Mouse (Mus musculus): ENCODE measurements around the gene Stag3. TPM values are rescaled to one million over a fixed set of nuclear protein-coding genes. Genes with fewer than 3 reads are reported as not detected.

The Stag3 gene
- polyA plus RNA-seq, 1 experiment from 2014 or later = 4.4 TPM

GRCm38 (mm10) chr5:138343216-138343615 is 63.2 kb downstream of the Stag3 start:
- H3K27ac ChIP-seq (replicated peaks) = no peak overlapping the region
- 84% methylated on average over 3 of the region's 3 CpGs for WGBS
- no peak overlapping the region for H3K4me3 ChIP-seq
- no peak for ATAC-seq (replicated peaks)
- H3K9me3 ChIP-seq = no peaks in the 10 kb centered on the region
- no peaks in the 10 kb centered on the region for H3K36me3 ChIP-seq
- no peak overlapping the region for H3K4me2 ChIP-seq (replicated peaks)
- no peak overlapping the region for H3K9ac ChIP-seq (replicated peaks)
- H3K4me1 ChIP-seq = no peaks in the 10 kb centered on the region
- no peaks in the 10 kb centered on the region for H3K27me3 ChIP-seq

Other genes starting within 250 kb of the Stag3 start
- gene Smok3c, start 227.0 kb upstream of the Stag3 start, polyA plus RNA-seq (2015; fragmentation: Nextera tagmentation; extraction: Ambion mirVana) = not detected in 2 replicates
- 27.8 and 28.0 TPM in 2 replicates for gene Zkscan1, start 195.2 kb upstream of the Stag3 start, polyA plus RNA-seq (2015; fragmentation: Nextera tagmentation; extraction: Ambion mirVana)
- 113 and 118 TPM in 2 replicates for gene Zscan21, start 163.3 kb upstream of the Stag3 start, polyA plus RNA-seq (2015; fragmentation: Nextera tagmentation; extraction: Ambion mirVana)
- gene Zfp113, start 124.5 kb upstream of the Stag3 start, polyA plus RNA-seq (2015; fragmentation: Nextera tagmentation; extraction: Ambion mirVana) = 42.5 and 47.1 TPM in 2 replicates
- 289 and 293 TPM in 2 replicates for gene Cops6, start 119.2 kb upstream of the Stag3 start, polyA plus RNA-seq (2015; fragmentation: Nextera tagmentation; extraction: Ambion mirVana)
- gene Ap4m1, start 108.2 kb upstream of the Stag3 start, polyA plus RNA-seq (2015; fragmentation: Nextera tagmentation; extraction: Ambion mirVana) = 29.5 and 29.6 TPM in 2 replicates
- gene Mcm7, start 107.8 kb upstream of the Stag3 start, polyA plus RNA-seq (2015; fragmentation: Nextera tagmentation; extraction: Ambion mirVana) = 188 and 191 TPM in 2 replicates
- 90.9 and 96.2 TPM in 2 replicates for gene Taf6, start 92.8 kb upstream of the Stag3 start, polyA plus RNA-seq (2015; fragmentation: Nextera tagmentation; extraction: Ambion mirVana)
- gene Cnpy4, start 92.8 kb upstream of the Stag3 start, polyA plus RNA-seq (2015; fragmentation: Nextera tagmentation; extraction: Ambion mirVana) = 34.7 and 36.8 TPM in 2 replicates
- gene Mblac1, start 85.9 kb upstream of the Stag3 start, polyA plus RNA-seq (2015; fragmentation: Nextera tagmentation; extraction: Ambion mirVana) = 12.9 and 14.0 TPM in 2 replicates
- gene Nxpe5, start 54.3 kb upstream of the Stag3 start, polyA plus RNA-seq (2015; fragmentation: Nextera tagmentation; extraction: Ambion mirVana) = not detected in 2 replicates
- 75.3 and 84.8 TPM in 2 replicates for gene Lamtor4, start 24.8 kb upstream of the Stag3 start, polyA plus RNA-seq (2015; fragmentation: Nextera tagmentation; extraction: Ambion mirVana)
- 12.9 and 14.0 TPM in 2 replicates for gene BC037034, start 16.2 kb upstream of the Stag3 start, polyA plus RNA-seq (2015; fragmentation: Nextera tagmentation; extraction: Ambion mirVana)
- 1.6 and 2.1 TPM in 2 replicates for gene Gal3st4, start 7.4 kb upstream of the Stag3 start, polyA plus RNA-seq (2015; fragmentation: Nextera tagmentation; extraction: Ambion mirVana)
- gene Gm43720, start 282 bp upstream of the Stag3 start, polyA plus RNA-seq (2015; fragmentation: Nextera tagmentation; extraction: Ambion mirVana) = 0.04 and 0.09 TPM in 2 replicates
- gene Gpc2, start 235 bp upstream of the Stag3 start, polyA plus RNA-seq (2015; fragmentation: Nextera tagmentation; extraction: Ambion mirVana) = 177 and 189 TPM in 2 replicates
- gene Pvrig, start 61.7 kb downstream of the Stag3 start, polyA plus RNA-seq (2015; fragmentation: Nextera tagmentation; extraction: Ambion mirVana) = not detected in 2 replicates
- gene Zfp157, start 161.2 kb downstream of the Stag3 start, polyA plus RNA-seq (2015; fragmentation: Nextera tagmentation; extraction: Ambion mirVana) = 73.6 and 75.8 TPM in 2 replicates